Mouse (Mus musculus): ENCODE measurements at regions not wholly inside any gene's neighbourhood (a gene's known extent, or its start where the extent isn't known, plus 50 kb on each side); places are given as distances from the start of the nearest gene placed in this dataset.

DNA sequence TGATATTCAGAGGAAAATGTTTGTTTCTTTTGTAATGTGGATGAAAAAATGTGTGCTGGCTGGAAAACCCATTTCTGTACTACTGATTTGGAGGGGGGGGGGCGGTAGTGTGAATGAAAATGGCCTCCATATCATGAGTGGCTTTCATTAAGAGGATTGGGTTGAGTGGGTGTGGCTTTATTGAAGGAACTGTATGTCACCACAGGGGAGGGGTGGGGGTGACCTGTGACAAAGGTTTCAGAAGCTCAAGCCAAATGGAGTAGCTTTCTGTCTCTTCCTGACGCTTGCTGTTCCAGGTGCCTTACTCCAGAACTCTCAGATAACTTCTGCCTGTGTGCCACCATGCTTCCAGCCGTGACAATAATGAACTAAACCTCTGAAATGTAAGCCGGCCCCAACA lies 242.0 kb upstream of the Gm765 start:
- Histone ChIP-seq H3K4me3 (ENCODE audit: control insufficient read depth, low read depth, low read length) (no peak overlapping the region), H3K36me3 (ENCODE audit: control insufficient read depth, insufficient read depth, low read length) (no peaks in the 10 kb centered on the region), H3K4me1 (ENCODE audit: control insufficient read depth, insufficient read depth, low read length) (no peaks in the 10 kb centered on the region), H3K27ac (ENCODE audit: control insufficient read depth, insufficient read depth, low read depth, low read length) (no peak overlapping the region), H3K27me3 (ENCODE audit: control insufficient read depth, insufficient read depth, low read length) (no peaks in the 10 kb centered on the region)
- no peak for TF ChIP-seq CTCF (IDR thresholded peaks at IDR 0.05; ENCODE audit: control insufficient read depth, insufficient read depth, insufficient replicate concordance, low read depth, low read length)
- TF ChIP-seq POLR2A (IDR thresholded peaks at IDR 0.05; ENCODE audit: control insufficient read depth, low read depth, low read length): no peak

DNA sequence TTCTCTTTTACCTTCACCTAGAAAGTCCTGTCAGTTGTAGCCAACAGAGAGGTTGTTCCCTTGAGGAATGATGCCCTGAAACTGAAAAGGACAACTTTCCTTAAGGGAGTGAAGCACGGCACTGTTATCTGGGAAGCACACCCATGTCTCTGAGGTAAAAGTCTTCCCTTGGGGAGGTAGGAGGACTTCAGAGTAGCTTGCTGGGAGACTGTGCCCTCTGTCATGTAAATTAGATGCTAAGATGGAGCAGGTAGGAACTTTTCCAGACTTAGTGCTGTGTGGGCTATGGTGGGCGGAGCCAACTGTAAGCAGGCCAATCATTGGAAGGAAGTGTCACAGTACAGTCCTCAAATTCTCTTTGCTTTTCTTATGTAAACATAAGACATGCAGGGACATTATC lies 240.3 kb upstream of the Gm765 start:
- Histone ChIP-seq H3K36me3 (ENCODE audit: control insufficient read depth, insufficient read depth, low read length) (no peaks in the 10 kb centered on the region), H3K27me3 (ENCODE audit: control insufficient read depth, insufficient read depth, low read length) (no peaks in the 10 kb centered on the region), H3K4me3 (ENCODE audit: control insufficient read depth, low read depth, low read length) (no peak overlapping the region), H3K27ac (ENCODE audit: control insufficient read depth, insufficient read depth, low read depth, low read length) (no peak overlapping the region), H3K4me1 (ENCODE audit: control insufficient read depth, insufficient read depth, low read length) (no peaks in the 10 kb centered on the region)
- no peak for TF ChIP-seq CTCF (IDR thresholded peaks at IDR 0.05; ENCODE audit: control insufficient read depth, insufficient read depth, insufficient replicate concordance, low read depth, low read length)
- TF ChIP-seq POLR2A (IDR thresholded peaks at IDR 0.05; ENCODE audit: control insufficient read depth, low read depth, low read length): no peak

DNA sequence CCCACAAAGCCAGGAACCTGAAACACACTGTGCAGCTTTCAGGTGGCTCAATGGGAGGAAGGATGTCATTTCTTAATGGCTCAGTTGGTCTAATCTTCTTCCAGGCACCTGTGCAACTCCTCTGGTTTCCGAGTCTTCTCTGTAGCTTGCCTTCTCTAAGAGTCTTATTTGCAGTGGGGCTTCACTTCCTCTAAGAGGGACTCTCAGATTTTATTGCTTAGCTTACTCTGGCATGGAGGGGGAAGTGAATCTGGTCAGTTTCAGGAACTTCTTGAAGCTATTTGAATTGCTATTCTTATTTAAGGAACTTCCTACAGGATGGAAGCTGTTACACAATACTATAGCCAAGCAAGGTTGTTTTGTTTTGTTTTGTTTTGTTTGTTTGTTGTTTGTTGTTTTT lies 232.7 kb upstream of the Gm765 start:
- H3K27ac ChIP-seq (ENCODE audit: control insufficient read depth, insufficient read depth, low read depth, low read length): no peak overlapping the region
- no peaks in the 10 kb centered on the region for H3K4me1 ChIP-seq (ENCODE audit: control insufficient read depth, insufficient read depth, low read length)
- TF ChIP-seq CTCF (IDR thresholded peaks at IDR 0.05; ENCODE audit: control insufficient read depth, insufficient read depth, insufficient replicate concordance, low read depth, low read length) (no peak), POLR2A (IDR thresholded peaks at IDR 0.05; ENCODE audit: control insufficient read depth, low read depth, low read length) (no peak)
- H3K27me3 ChIP-seq (ENCODE audit: control insufficient read depth, insufficient read depth, low read length): no peaks in the 10 kb centered on the region
- no peaks in the 10 kb centered on the region for H3K36me3 ChIP-seq (ENCODE audit: control insufficient read depth, insufficient read depth, low read length)
- H3K4me3 ChIP-seq (ENCODE audit: control insufficient read depth, low read depth, low read length): no peak overlapping the region

DNA sequence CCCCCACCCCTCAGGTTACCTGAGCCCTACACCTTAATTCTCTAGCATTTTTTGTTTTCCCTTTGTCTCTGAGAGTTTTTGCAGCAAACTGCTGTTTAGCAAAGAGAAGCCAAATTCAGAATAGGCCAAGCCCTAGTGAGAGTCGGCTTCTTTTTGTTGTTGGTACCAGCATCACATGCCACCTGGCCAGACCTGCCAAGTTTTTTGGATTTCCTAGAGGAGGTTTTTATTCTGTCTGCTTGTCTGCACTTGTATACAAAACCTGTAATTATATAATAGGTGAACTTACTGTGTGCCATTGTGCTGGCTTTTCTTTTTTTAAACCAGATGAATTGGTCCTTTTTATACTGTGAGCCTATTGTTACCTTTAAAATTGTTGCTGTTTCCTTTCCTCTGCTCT lies 213.1 kb upstream of the Gm765 start:
- H3K4me1 ChIP-seq (ENCODE audit: control insufficient read depth, insufficient read depth, low read length): peaks cover 2% of the 10 kb centered on the region; the same call in 1 of the 2 replicates
- H3K4me3 ChIP-seq (ENCODE audit: control insufficient read depth, low read depth, low read length): no peak overlapping the region
- no peak for TF ChIP-seq POLR2A (IDR thresholded peaks at IDR 0.05; ENCODE audit: control insufficient read depth, low read depth, low read length)
- no peak for TF ChIP-seq CTCF (IDR thresholded peaks at IDR 0.05; ENCODE audit: control insufficient read depth, insufficient read depth, insufficient replicate concordance, low read depth, low read length)
- H3K27ac ChIP-seq (ENCODE audit: control insufficient read depth, insufficient read depth, low read depth, low read length): no peak overlapping the region
- H3K27me3 ChIP-seq (ENCODE audit: control insufficient read depth, insufficient read depth, low read length): no peaks in the 10 kb centered on the region
- no peaks in the 10 kb centered on the region for H3K36me3 ChIP-seq (ENCODE audit: control insufficient read depth, insufficient read depth, low read length)

DNA sequence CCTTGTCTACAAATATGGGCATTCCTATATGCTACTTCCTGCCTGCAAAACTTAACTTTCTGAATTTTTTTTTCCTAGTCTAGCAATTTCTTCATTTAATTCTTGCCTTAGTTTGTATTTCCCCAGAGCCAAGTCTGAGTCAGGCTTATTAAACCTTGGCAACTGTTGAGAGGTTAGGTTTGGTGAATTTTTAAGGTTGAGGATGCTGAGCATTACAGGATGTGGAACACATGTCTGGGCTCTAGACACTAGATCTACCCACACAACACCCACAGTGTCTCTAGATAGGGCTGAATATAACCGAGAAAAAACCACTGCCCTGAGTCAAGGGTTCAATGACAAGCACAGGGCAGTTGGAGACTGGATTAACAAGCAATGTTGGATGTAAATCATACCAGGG lies 211.4 kb upstream of the Gm765 start:
- no peak for TF ChIP-seq CTCF (IDR thresholded peaks at IDR 0.05; ENCODE audit: control insufficient read depth, insufficient read depth, insufficient replicate concordance, low read depth, low read length)
- TF ChIP-seq POLR2A (IDR thresholded peaks at IDR 0.05; ENCODE audit: control insufficient read depth, low read depth, low read length): no peak

DNA sequence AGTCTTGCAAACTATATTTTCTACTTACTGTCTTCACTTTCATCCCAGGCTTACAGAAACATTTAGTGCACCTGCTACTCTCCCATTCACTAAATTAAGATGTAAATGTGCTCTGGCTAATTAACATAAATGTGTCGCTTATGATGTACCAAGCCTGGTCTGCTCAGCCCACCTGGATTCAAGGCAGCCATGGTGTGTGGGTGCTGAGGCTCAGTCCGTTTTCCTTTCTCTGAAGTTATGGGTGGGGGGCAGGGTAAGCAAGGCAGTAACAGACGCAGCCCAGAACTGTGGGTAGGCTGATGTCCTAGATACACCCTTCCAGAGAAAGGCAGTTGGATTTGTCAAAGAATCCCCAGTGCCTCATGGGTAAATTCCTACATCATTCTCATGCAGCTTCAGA lies 209.2 kb upstream of the Gm765 start:
- no peaks in the 10 kb centered on the region for H3K27me3 ChIP-seq (ENCODE audit: control insufficient read depth, insufficient read depth, low read length)
- peaks cover 2% of the 10 kb centered on the region; the same call in 1 of the 2 replicates for H3K4me1 ChIP-seq (ENCODE audit: control insufficient read depth, insufficient read depth, low read length)
- TF ChIP-seq POLR2A (IDR thresholded peaks at IDR 0.05; ENCODE audit: control insufficient read depth, low read depth, low read length) (no peak; the same call in 1 of the 2 replicates), CTCF (IDR thresholded peaks at IDR 0.05; ENCODE audit: control insufficient read depth, insufficient read depth, insufficient replicate concordance, low read depth, low read length) (no peak)
- no peaks in the 10 kb centered on the region for H3K36me3 ChIP-seq (ENCODE audit: control insufficient read depth, insufficient read depth, low read length)
- peak overlapping the region; percentile 80 for H3K4me3 ChIP-seq (ENCODE audit: control insufficient read depth, low read depth, low read length)
- H3K27ac ChIP-seq (ENCODE audit: control insufficient read depth, insufficient read depth, low read depth, low read length): peak overlapping the region; percentile 82

More for the DNA sequence above, 211.4 kb upstream of the Gm765 start:
- Histone ChIP-seq H3K27me3 (ENCODE audit: control insufficient read depth, insufficient read depth, low read length) (no peaks in the 10 kb centered on the region), H3K27ac (ENCODE audit: control insufficient read depth, insufficient read depth, low read depth, low read length) (no peak overlapping the region), H3K36me3 (ENCODE audit: control insufficient read depth, insufficient read depth, low read length) (no peaks in the 10 kb centered on the region), H3K4me1 (ENCODE audit: control insufficient read depth, insufficient read depth, low read length) (peaks cover 2% of the 10 kb centered on the region; the same call in 1 of the 2 replicates), H3K4me3 (ENCODE audit: control insufficient read depth, low read depth, low read length) (no peak overlapping the region)

DNA sequence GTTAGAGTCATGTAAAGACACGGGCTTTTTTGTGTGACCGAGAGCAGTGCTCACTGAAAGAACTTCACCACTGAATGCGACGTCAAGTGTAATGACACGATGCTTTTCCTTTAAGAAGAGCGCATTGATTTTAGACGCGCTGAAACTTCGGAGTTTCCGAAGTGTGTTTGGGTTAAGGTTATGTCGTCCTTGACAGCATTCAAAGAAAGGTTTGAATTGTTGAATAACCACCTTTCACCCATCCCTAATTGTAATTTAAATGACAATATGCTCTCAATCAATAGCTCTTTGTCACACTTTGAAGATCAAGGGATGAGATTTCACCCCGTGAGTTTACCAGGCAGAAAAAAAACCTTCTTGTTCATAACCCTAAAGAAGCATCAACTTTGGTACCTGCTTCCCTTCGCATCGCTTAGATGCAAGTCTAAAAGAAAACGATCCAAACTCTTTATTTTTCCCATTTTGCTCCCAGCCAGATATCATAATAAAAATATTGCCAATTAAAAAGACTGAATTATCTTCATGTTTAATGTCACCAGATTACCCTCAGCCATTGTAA lies 184.4 kb upstream of the Gm765 start:
- H3K27me3 ChIP-seq (ENCODE audit: control insufficient read depth, insufficient read depth, low read length): no peaks in the 10 kb centered on the region
- TF ChIP-seq CTCF (IDR thresholded peaks at IDR 0.05; ENCODE audit: control insufficient read depth, insufficient read depth, insufficient replicate concordance, low read depth, low read length) (no peak), POLR2A (IDR thresholded peaks at IDR 0.05; ENCODE audit: control insufficient read depth, low read depth, low read length) (no peak)
- no peaks in the 10 kb centered on the region for H3K36me3 ChIP-seq (ENCODE audit: control insufficient read depth, insufficient read depth, low read length)
- H3K27ac ChIP-seq (ENCODE audit: control insufficient read depth, insufficient read depth, low read depth, low read length): no peak overlapping the region
- no peaks in the 10 kb centered on the region for H3K4me1 ChIP-seq (ENCODE audit: control insufficient read depth, insufficient read depth, low read length)
- no peak overlapping the region for H3K4me3 ChIP-seq (ENCODE audit: control insufficient read depth, low read depth, low read length)

DNA sequence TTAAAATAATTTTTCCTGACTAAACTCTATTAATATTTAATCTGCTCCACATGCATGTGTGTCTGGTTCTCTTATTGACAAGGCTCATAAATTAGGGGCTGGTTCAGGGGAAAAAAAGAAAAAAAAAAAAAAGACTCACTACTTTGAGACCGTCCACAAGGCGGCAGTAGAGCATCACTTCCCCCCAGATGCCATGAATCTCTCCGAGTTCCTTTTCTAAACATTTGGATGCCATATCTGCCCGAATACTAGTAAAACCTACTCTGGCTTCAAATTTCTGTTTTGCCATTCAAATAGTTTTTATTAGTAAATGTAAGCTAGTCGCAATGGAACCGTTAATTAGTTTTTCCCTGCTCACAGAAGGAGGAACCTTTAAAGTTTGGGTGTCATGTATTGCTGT lies 182.7 kb upstream of the Gm765 start:
- H3K36me3 ChIP-seq (ENCODE audit: control insufficient read depth, insufficient read depth, low read length): no peaks in the 10 kb centered on the region
- TF ChIP-seq POLR2A (IDR thresholded peaks at IDR 0.05; ENCODE audit: control insufficient read depth, low read depth, low read length) (no peak), CTCF (IDR thresholded peaks at IDR 0.05; ENCODE audit: control insufficient read depth, insufficient read depth, insufficient replicate concordance, low read depth, low read length) (no peak)

More for the DNA sequence above, 182.7 kb upstream of the Gm765 start:
- H3K4me1 ChIP-seq (ENCODE audit: control insufficient read depth, insufficient read depth, low read length): no peaks in the 10 kb centered on the region
- no peak overlapping the region for H3K4me3 ChIP-seq (ENCODE audit: control insufficient read depth, low read depth, low read length)
- no peaks in the 10 kb centered on the region for H3K27me3 ChIP-seq (ENCODE audit: control insufficient read depth, insufficient read depth, low read length)
- no peak overlapping the region for H3K27ac ChIP-seq (ENCODE audit: control insufficient read depth, insufficient read depth, low read depth, low read length)

Data from testis, adult 2 months (tissue).